Mouse (Mus musculus) megakaryocyte, embryonic 14.5 days (primary cell): ENCODE results near the gene 1700092M07Rik.

Experiments used
- FLI1 ChIP-seq: IDR thresholded peaks from 2 replicates; pipeline ENCODE4 v1.6.1; 2012; ENCODE audit warnings: low read length, inconsistent platforms, mixed read lengths
- GATA1 ChIP-seq: IDR thresholded peaks from 3 replicates; pipeline ENCODE4 v1.6.1; 2012; ENCODE audit warnings: mixed read lengths, low read length, inconsistent platforms, borderline replicate concordance

GRCm38 (mm10) chr19:8755652-8756051, 15.1 kb downstream of the 1700092M07Rik start:
- TF ChIP-seq FLI1 = no peak
- no peak for TF ChIP-seq GATA1
